Mouse (Mus musculus): ENCODE measurements around the gene Cilp. TPM values are rescaled to one million over a fixed set of nuclear protein-coding genes. Genes with fewer than 3 reads are reported as not detected.
A peak's percentile ranks its signal among the peaks of the same experiment; 100 is the strongest.

Cilp gene
- total RNA-seq, 2 experiments from 2014 or later: not detected

- intact Hi-C loops (cut with DNase I): loop anchor here (10.0 kb wide), 1 partner anchor 255 kb away; the partner anchor contains the start of gene Dpp8
- DNase-seq (ENCODE audit: low spot score in 2 of 2): no peak
Measured at GRCm38 (mm10) chr9:65289988-65290387, 25.0 kb downstream of the Cilp start.

- intact Hi-C loops (cut with DNase I): loop anchor here (10.0 kb wide), 1 partner anchor 258 kb away; the partner anchor contains the start of gene Dpp8
- no peak for DNase-seq (ENCODE audit: low spot score in 2 of 2)
Measured at GRCm38 (mm10) chr9:65292421-65292820, 27.4 kb downstream of the Cilp start.

- DNase-seq (ENCODE audit: low spot score in 2 of 2): no peak
- intact Hi-C loops (cut with DNase I): loop anchor here (10.0 kb wide), 1 partner anchor 258 kb away; the partner anchor contains the start of gene Dpp8
Measured at GRCm38 (mm10) chr9:65293119-65293518, 28.1 kb downstream of the Cilp start.

GRCm38 (mm10) chr9:65293580-65293972 lies 28.6 kb downstream of the Cilp start:
- intact Hi-C loops (cut with DNase I): loop anchor here (10.0 kb wide), 1 partner anchor 259 kb away; the partner anchor contains the start of gene Dpp8
- DNase-seq (ENCODE audit: low spot score in 2 of 2): no peak

GRCm38 (mm10) chr9:65293973-65294715 lies 29.2 kb downstream of the Cilp start, which contains the start of gene Clpx:
TSS of gene Clpx (plus strand) at chr9:65294260.
- intact Hi-C loops (cut with DNase I): loop anchor here (2.0 to 10.0 kb wide), 2 partner anchors 53 to 259 kb away; partner anchors contain the start of genes Dpp8 and Pdcd7
- peak; percentile 98 to 99 for DNase-seq (ENCODE audit: low spot score in 2 of 2)

- no peak for DNase-seq (ENCODE audit: low spot score in 2 of 2)
- intact Hi-C loops (cut with DNase I): loop anchor here (2.0 to 10.0 kb wide), 2 partner anchors 52 to 260 kb away; partner anchors contain the start of genes Dpp8 and Pdcd7
Measured at GRCm38 (mm10) chr9:65294716-65295378, 29.9 kb downstream of the Cilp start.

- DNase-seq (ENCODE audit: low spot score in 2 of 2): no peak
- intact Hi-C loops (cut with DNase I): loop anchor here (10.0 kb wide), 1 partner anchor 262 kb away; the partner anchor contains the start of gene Dpp8
Measured at GRCm38 (mm10) chr9:65297056-65297455, 32.1 kb downstream of the Cilp start.

GRCm38 (mm10) chr9:65298761-65299160 lies 33.8 kb downstream of the Cilp start:
- intact Hi-C loops (cut with DNase I): loop anchor here (10.0 kb wide), 1 partner anchor 264 kb away; the partner anchor contains the start of gene Dpp8
- no peak for DNase-seq (ENCODE audit: low spot score in 2 of 2)

- no peak for DNase-seq (ENCODE audit: low spot score in 2 of 2)
- intact Hi-C loops (cut with DNase I): loop anchor here (10.0 kb wide), 1 partner anchor 265 kb away; the partner anchor contains the start of gene Dpp8
Measured at GRCm38 (mm10) chr9:65299650-65300049, 34.7 kb downstream of the Cilp start.

- intact Hi-C loops (cut with DNase I): no loop called here
Measured at GRCm38 (mm10) chr9:65302327-65302983, 37.5 kb downstream of the Cilp start.

GRCm38 (mm10) chr9:65303586-65303985 lies 38.6 kb downstream of the Cilp start:
- intact Hi-C loops (cut with DNase I): no loop called here
- no peak for DNase-seq (ENCODE audit: low spot score in 2 of 2)

More at GRCm38 (mm10) chr9:65302327-65302983, 37.5 kb downstream of the Cilp start:
- no peak for DNase-seq (ENCODE audit: low spot score in 2 of 2)

- DNase-seq (ENCODE audit: low spot score in 2 of 2): no peak
- intact Hi-C loops (cut with DNase I): no loop called here
Measured at GRCm38 (mm10) chr9:65304300-65304699, 39.3 kb downstream of the Cilp start.

- DNase-seq (ENCODE audit: low spot score in 2 of 2): no peak
- intact Hi-C loops (cut with DNase I): no loop called here
Measured at GRCm38 (mm10) chr9:65306672-65307071, 41.7 kb downstream of the Cilp start.

- no peak for DNase-seq (ENCODE audit: low spot score in 2 of 2)
- intact Hi-C loops (cut with DNase I): no loop called here
Measured at GRCm38 (mm10) chr9:65308011-65308410, 43.0 kb downstream of the Cilp start.

GRCm38 (mm10) chr9:65312669-65313357 lies 47.8 kb downstream of the Cilp start:
- intact Hi-C loops (cut with DNase I): no loop called here
- DNase-seq (ENCODE audit: low spot score in 2 of 2): no peak

- no peak for DNase-seq (ENCODE audit: low spot score in 2 of 2)
- intact Hi-C loops (cut with DNase I): no loop called here
Measured at GRCm38 (mm10) chr9:65313846-65314245, 48.9 kb downstream of the Cilp start.

GRCm38 (mm10) chr9:65322255-65322900 lies 57.4 kb downstream of the Cilp start:
- intact Hi-C loops (cut with DNase I): no loop called here
- no peak for DNase-seq (ENCODE audit: low spot score in 2 of 2)

GRCm38 (mm10) chr9:65325971-65326370 lies 61.0 kb downstream of the Cilp start:
- intact Hi-C loops (cut with DNase I): no loop called here
- DNase-seq (ENCODE audit: low spot score in 2 of 2): no peak

- intact Hi-C loops (cut with DNase I): no loop called here
- no peak for DNase-seq (ENCODE audit: low spot score in 2 of 2)
Measured at GRCm38 (mm10) chr9:65327371-65327770, 62.4 kb downstream of the Cilp start.
